Mouse (Mus musculus) CH12.LX (cell line): ENCODE results near the gene Krtap5-3. TPM values are rescaled to one million over a fixed set of nuclear protein-coding genes. Genes with fewer than 3 reads are reported as not detected.
"Not testable (repeated sequence)": the region's sequence is repeated elsewhere in the genome, so short reads cannot be mapped to it uniquely, and the experiment has no call there.

ENCODE experiments used
- DNase-seq: peaks from one replicate; pipeline ENCODE4 v3.0.0-alpha.2; 2013; ENCODE audit errors: extremely low read depth
- H3K27ac ChIP-seq: 2 replicates; pipeline ENCODE4 v1.5.1; 2012; ENCODE audit warnings: low read depth, mild to moderate bottlenecking, control low read depth, moderate library complexity; ENCODE audit not compliant: insufficient read depth
- H3K27me3 ChIP-seq: replicated peaks from 2 replicates; pipeline ENCODE3; 2012; ENCODE audit warnings: inconsistent platforms
- H3K36me3 ChIP-seq, 2 experiments: replicated peaks in 1 of 2; 2 replicates each; pipeline versions ENCODE3 to v1.6.1; 2012; ENCODE audit warnings: inconsistent platforms in 1 of 2, low read length in 1 of 2, mild to moderate bottlenecking in 1 of 2, mixed read lengths in 1 of 2, moderate library complexity in 1 of 2; ENCODE audit not compliant: control insufficient read depth in 1 of 2, insufficient read depth in 1 of 2
- H3K4me1 ChIP-seq, 2 experiments: 2 replicates each; pipeline ENCODE4 v1.6.1; 2012; ENCODE audit warnings: inconsistent platforms in 1 of 2, moderate library complexity in 1 of 2; ENCODE audit not compliant: insufficient read depth in 2 of 2, control insufficient read depth in 1 of 2
- H3K4me2 ChIP-seq: 2 replicates; pipeline ENCODE4 v1.6.1; 2012; ENCODE audit warnings: low read depth, mild to moderate bottlenecking, control low read depth; ENCODE audit not compliant: poor library complexity, insufficient read depth, severe bottlenecking
- H3K4me3 ChIP-seq, 3 experiments: fragments of 150-350 bp in 1 of 3; sonication (generic) in 1 of 3; replicated peaks in 1 of 3; 2 replicates each; pipeline versions ENCODE3 to v1.5.1; 2011 to 2012; ENCODE audit warnings: low read depth in 2 of 3, low read length in 2 of 3, mild to moderate bottlenecking in 2 of 3, moderate library complexity in 2 of 3, control low read depth in 1 of 3, improper control_type of control experiment in 1 of 3, inconsistent platforms in 1 of 3, mixed read lengths in 1 of 3; ENCODE audit not compliant: poor library complexity in 1 of 3
- H3K79me2 ChIP-seq: replicated peaks from 2 replicates; pipeline ENCODE4 v1.6.1; 2012; ENCODE audit warnings: mild to moderate bottlenecking, moderate library complexity; ENCODE audit not compliant: control insufficient read depth, poor library complexity, insufficient read depth, severe bottlenecking; ENCODE audit errors: extremely low read depth
- H3K9ac ChIP-seq: 2 replicates; pipeline ENCODE4 v1.6.1; 2012; ENCODE audit warnings: low read depth, mild to moderate bottlenecking, control low read depth, moderate library complexity; ENCODE audit not compliant: insufficient read depth
- H3K9me3 ChIP-seq: replicated peaks from 2 replicates; pipeline ENCODE3; 2012; ENCODE audit warnings: low read length, inconsistent platforms, mixed read lengths
- E2F4 ChIP-seq: IDR thresholded peaks from 2 replicates; pipeline ENCODE4 v1.6.1; 2011; ENCODE audit warnings: low read depth, low read length, improper control_type of control experiment; ENCODE audit not compliant: insufficient replicate concordance
- GABPA ChIP-seq: IDR thresholded peaks from 2 replicates; pipeline ENCODE4 v1.6.1; 2012; ENCODE audit warnings: low read depth, low read length, improper control_type of control experiment, inconsistent platforms; ENCODE audit not compliant: insufficient replicate concordance
- HCFC1 ChIP-seq: IDR thresholded peaks from 2 replicates; pipeline ENCODE4 v1.6.1; 2012; ENCODE audit warnings: low read depth, mild to moderate bottlenecking, inconsistent platforms, low read length, improper control_type of control experiment
- IRF4 ChIP-seq: IDR thresholded peaks from 2 replicates; pipeline ENCODE4 v1.6.1; 2014; ENCODE audit warnings: low read depth, mild to moderate bottlenecking, inconsistent platforms, low read length, improper control_type of control experiment
- JUN ChIP-seq: IDR thresholded peaks from 2 replicates; pipeline ENCODE4 v1.6.1; 2011; ENCODE audit warnings: low read depth, mild to moderate bottlenecking, low read length, improper control_type of control experiment, moderate library complexity; ENCODE audit not compliant: insufficient read depth
- MAFK ChIP-seq: IDR thresholded peaks from 2 replicates; pipeline ENCODE4 v1.6.1; 2011; ENCODE audit warnings: low read length, improper control_type of control experiment; ENCODE audit not compliant: insufficient replicate concordance
- MAX ChIP-seq: IDR thresholded peaks from 2 replicates; pipeline ENCODE4 v1.6.1; 2011; ENCODE audit warnings: low read length, improper control_type of control experiment
- MXI1 ChIP-seq: IDR thresholded peaks from 2 replicates; pipeline ENCODE4 v1.6.1; 2011; ENCODE audit warnings: mild to moderate bottlenecking, low read depth, low read length, improper control_type of control experiment
- MYC ChIP-seq: IDR thresholded peaks from 2 replicates; pipeline ENCODE4 v1.6.1; 2011; ENCODE audit warnings: low read depth, mild to moderate bottlenecking, improper control_type of control experiment, low read length
- NELFE ChIP-seq: IDR thresholded peaks from 2 replicates; pipeline ENCODE4 v1.6.1; 2011; ENCODE audit warnings: low read depth, low read length, improper control_type of control experiment
- PAX5 ChIP-seq: IDR thresholded peaks from 2 replicates; pipeline ENCODE4 v1.6.1; 2012; ENCODE audit warnings: low read length, inconsistent platforms, mixed read lengths
- POLR2A ChIP-seq: IDR thresholded peaks from 2 replicates; pipeline ENCODE4 v1.6.1; 2011; ENCODE audit warnings: low read depth, mild to moderate bottlenecking, improper control_type of control experiment, low read length
- RAD21 ChIP-seq: IDR thresholded peaks from 2 replicates; pipeline ENCODE4 v1.6.1; 2011; ENCODE audit warnings: low read depth, mild to moderate bottlenecking, low read length, improper control_type of control experiment, moderate library complexity
- TBP ChIP-seq: conservative IDR thresholded peaks from 2 replicates; pipeline ENCODE4 v1.6.1; 2011; ENCODE audit warnings: low read depth, low read length, improper control_type of control experiment
- TCF12 ChIP-seq: IDR thresholded peaks from 2 replicates; pipeline ENCODE4 v1.6.1; 2014; ENCODE audit warnings: low read depth, mild to moderate bottlenecking, inconsistent platforms, low read length, improper control_type of control experiment
- USF1 ChIP-seq: IDR thresholded peaks from 2 replicates; pipeline ENCODE4 v1.6.1; 2014; ENCODE audit warnings: low read depth, mild to moderate bottlenecking, inconsistent platforms, low read length, improper control_type of control experiment
- ZC3H11A ChIP-seq: IDR thresholded peaks from 2 replicates; pipeline ENCODE4 v1.6.1; 2012; ENCODE audit warnings: low read depth, mild to moderate bottlenecking, inconsistent platforms, low read length, improper control_type of control experiment
- ZKSCAN1 ChIP-seq: IDR thresholded peaks from 2 replicates; pipeline ENCODE4 v1.6.1; 2012; ENCODE audit warnings: low read depth, inconsistent platforms, low read length, improper control_type of control experiment, borderline replicate concordance
- ZMIZ1 ChIP-seq: IDR thresholded peaks from 2 replicates; pipeline ENCODE4 v1.6.1; 2012; ENCODE audit warnings: low read depth, mild to moderate bottlenecking, inconsistent platforms, low read length, improper control_type of control experiment
- dilution Hi-C: fragments of 300-500 bp; cut with MboI; formaldehyde crosslinking; loops from 2 replicates; pipeline ENCODE4 v1.14.3; 2020; ENCODE audit warnings: low sequenced_read_pairs; ENCODE audit not compliant: extremely low pct_unique_long_range_greater_than_20kb, extremely low pct_ligation_motif_present
- in situ Hi-C: fragments of 300-500 bp; cut with MboI; formaldehyde crosslinking; loops from 3 replicates; pipeline ENCODE4 v1.14.3; 2019; ENCODE audit warnings: low sequenced_read_pairs, low pct_ligation_motif_present, low pct_unique_long_range_greater_than_20kb, mixed read lengths
- polyA plus RNA-seq: library from polyadenylated mRNA; unstranded; fragments of >175 nt; gene quantifications from 2 replicates; pipeline ENCODE4 v1.2.1, GENCODE M21; 2012; ENCODE audit warnings: low read depth; ENCODE audit not compliant: insufficient read length
- total RNA-seq, 2 experiments: library from RNA; depleted of rRNA; stranded (reverse); fragments of 300-350 nt in 1 of 2; fragments of >200 nt in 1 of 2; gene quantifications; 2 replicates each; pipeline ENCODE4 v1.2.3; 2012 to 2014

Krtap5-3 gene
- total and polyA plus RNA-seq, 3 experiments: not detected

DNA sequence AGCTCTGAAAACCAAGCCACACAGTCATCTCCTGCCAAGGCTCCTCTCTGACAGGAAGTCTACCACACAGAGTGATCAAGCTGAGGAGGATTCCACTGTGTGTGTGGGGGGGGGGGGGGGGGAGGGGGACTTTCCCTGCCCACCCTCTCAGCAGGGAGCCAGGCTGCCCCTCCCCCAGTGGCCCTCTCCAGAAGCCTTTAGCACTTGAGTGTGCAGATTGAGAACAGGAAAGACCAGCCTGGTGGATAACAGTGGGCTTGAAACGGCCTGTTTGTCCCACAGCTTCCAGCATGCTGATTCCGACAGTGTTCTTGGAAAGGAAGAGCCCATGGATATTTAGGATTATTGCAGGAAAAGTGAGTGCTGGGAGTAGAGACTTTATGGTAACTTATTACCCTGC is 23.4 kb downstream of the Krtap5-3 start:
- no peak for DNase-seq
- no peak overlapping the region for H3K27ac ChIP-seq
- peaks cover 52% of the 10 kb centered on the region for H3K27me3 ChIP-seq
- H3K4me3 ChIP-seq: no peak overlapping the region
- peaks cover 3% of the 10 kb centered on the region for H3K9me3 ChIP-seq
- no peaks in the 10 kb centered on the region for H3K36me3 ChIP-seq
- H3K4me2 ChIP-seq: no peak overlapping the region
- no peaks in the 10 kb centered on the region for H3K79me2 ChIP-seq
- in situ Hi-C loops (no loop called here), dilution Hi-C loops (no loop called here)
- TF ChIP-seq MYC (no peak), TCF12 (no peak), ZC3H11A (no peak), MAFK (no peak), MAX (no peak), HCFC1 (no peak), PAX5 (no peak), IRF4 (no peak), NELFE (no peak), JUN (no peak), E2F4 (no peak), GABPA (no peak), RAD21 (no peak), TBP (no peak), POLR2A (no peak), MXI1 (no peak), USF1 (no peak), ZMIZ1 (no peak), ZKSCAN1 (no peak)
- no peak overlapping the region for H3K9ac ChIP-seq
- no peaks in the 10 kb centered on the region for H3K4me1 ChIP-seq

DNA sequence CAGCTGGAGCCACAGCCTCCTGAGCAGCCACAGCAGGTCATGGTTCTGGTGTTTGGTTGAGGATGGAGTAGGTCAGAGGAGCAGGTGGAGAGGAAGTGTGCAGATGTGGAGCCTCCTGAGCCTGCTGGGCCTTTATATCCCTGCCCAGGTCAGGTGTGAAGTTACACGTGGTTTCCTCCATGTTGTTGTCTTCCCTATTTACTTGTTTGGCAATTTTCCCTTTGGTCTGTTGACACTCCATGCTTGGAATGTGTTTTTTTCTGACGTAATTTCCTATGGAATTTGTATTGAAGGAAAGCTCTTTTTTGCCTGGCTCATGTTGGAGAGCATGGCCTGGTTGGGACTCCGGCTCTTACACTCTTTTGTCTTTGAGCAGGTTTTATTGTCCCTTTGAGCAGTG is 28.7 kb downstream of the Krtap5-3 start, which contains the start of gene Krtap5-5:
Krtap5-5 (minus strand) TSS at position 101 of the 400 bp plus-strand sequence.
- H3K27me3 ChIP-seq: peaks cover 63% of the 10 kb centered on the region
- in situ Hi-C loops, H3K9ac ChIP-seq, H3K27ac ChIP-seq, H3K79me2 ChIP-seq, H3K4me2 ChIP-seq, H3K4me1 ChIP-seq, dilution Hi-C loops, H3K9me3 ChIP-seq, H3K4me3 ChIP-seq, H3K36me3 ChIP-seq, DNase-seq: not testable (repeated sequence)
